Mouse (Mus musculus) gastrocnemius, postnatal 14 days (tissue): ENCODE data around the gene BC052040. TPM values are rescaled to one million over a fixed set of nuclear protein-coding genes. Genes with fewer than 3 reads are reported as not detected.

Experiments used
- DNase-seq: peaks from one replicate; pipeline ENCODE4 v3.0.0; 2021; ENCODE audit warnings: mixed read lengths
- intact Hi-C: fragments of 180-260 bp; cut with DNase I; formaldehyde crosslinking; loops from one replicate; pipeline ENCODE4 v1.15.1; 2025; ENCODE audit warnings: low total_unique reads
- total RNA-seq, 2 experiments: library from RNA; stranded (reverse); gene quantifications; 2 replicates each; pipeline ENCODE4 v1.2.3; 2021

Gene BC052040
- total RNA-seq, 2 experiments from 2014 or later, result 1.1 to 1.4 TPM

DNA sequence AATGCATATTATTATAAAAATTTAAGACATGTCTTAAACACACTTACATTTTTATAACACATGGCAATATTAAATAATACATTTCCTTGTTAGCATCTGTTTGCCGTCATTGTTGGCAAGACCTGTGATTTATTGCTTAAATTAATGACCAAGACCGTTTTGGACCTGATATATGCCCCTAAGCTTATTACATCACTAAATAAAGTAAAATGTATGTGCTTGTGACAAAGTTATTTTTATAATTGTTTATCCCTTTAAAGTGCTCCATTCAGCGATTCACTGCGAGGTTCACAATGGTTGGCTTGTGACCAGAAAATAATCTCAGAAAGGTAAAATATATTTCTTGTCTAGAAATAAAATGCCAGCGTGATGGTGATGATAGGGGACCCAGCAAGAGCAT, 16.8 kb downstream of the BC052040 start:
- intact Hi-C loops, result no loop called here

DNA sequence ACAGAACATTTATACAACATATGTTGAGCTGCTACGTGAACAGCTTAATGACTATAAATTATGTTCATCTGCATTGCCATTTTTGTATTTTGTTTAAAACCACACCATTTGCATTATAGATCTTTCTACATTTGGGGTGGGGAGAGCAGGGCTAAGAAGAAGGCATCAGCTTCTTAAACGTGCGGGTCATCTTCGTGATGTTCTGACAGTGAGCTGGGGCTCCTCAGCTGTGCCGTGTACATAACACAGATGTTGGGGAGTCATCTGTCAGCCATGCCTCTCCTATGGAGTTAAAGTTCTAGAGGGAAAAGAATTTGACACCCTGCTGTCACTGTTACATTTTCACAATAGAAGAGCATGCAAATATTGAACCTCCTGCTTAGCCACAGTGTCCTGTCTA, 19.2 kb downstream of the BC052040 start:
- intact Hi-C loops, result no loop called here
- DNase-seq, result no peak

More for the DNA sequence above, 16.8 kb downstream of the BC052040 start:
- no peak for DNase-seq

DNA sequence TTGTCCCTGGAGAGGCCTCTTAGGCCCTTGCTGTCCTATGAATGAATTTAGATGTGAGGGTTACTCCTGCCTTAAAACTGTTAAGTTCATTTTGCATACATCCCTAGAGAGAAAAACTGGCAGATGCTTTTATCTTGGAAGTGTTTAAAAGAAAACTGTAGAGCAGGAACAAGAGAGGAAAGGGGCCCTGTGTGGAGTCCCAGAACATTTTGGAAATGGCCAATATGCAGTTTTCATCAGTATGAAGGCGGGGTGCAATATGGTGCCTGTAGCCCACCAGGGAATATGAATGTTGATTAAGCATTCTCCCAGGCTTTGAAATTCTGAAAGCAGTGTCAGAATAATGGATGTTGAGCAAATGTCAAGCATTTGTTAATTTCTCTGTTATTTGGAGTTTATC, 19.8 kb downstream of the BC052040 start:
- DNase-seq, result no peak
- intact Hi-C loops, result no loop called here

DNA sequence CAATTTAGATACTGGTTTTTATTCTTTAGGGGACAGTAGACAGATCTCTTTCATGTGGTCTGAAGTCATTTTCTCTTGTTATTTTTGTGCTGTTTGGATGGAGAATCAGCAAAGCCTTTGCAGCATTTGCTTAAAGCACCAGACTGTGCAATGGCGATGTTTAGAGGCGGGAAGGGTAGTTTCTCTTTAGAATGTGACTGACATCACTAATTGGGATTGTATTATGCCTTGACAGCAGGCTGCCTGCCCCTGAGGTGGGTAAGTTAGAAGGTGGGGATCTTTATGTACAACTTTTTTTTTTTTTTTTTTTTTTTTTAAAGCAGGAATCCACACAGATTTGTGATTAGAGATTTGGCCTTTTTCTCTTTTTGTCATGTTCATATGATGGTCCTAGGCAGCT, 20.6 kb downstream of the BC052040 start:
- no peak for DNase-seq
- intact Hi-C loops, result no loop called here

DNA sequence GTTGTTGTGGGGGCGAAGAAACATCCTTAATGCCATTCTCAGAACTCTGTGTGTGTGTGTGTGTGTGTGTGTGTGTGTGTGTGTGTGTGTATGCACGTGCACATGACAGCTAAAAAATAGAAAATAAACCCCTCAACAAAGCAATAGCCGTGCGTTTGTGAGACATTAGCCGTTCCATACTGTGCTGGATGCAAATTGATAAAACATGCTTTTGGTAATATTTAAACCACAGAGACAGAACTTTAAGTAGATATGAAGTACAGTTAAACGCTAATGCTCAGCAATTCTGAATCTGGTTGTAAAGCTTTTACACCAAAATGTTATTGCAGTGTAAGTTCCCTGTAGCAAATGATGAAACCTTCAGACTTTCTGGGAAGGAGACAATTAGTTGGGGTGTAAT, 22.6 kb downstream of the BC052040 start:
- intact Hi-C loops, result no loop called here
- no peak for DNase-seq

DNA sequence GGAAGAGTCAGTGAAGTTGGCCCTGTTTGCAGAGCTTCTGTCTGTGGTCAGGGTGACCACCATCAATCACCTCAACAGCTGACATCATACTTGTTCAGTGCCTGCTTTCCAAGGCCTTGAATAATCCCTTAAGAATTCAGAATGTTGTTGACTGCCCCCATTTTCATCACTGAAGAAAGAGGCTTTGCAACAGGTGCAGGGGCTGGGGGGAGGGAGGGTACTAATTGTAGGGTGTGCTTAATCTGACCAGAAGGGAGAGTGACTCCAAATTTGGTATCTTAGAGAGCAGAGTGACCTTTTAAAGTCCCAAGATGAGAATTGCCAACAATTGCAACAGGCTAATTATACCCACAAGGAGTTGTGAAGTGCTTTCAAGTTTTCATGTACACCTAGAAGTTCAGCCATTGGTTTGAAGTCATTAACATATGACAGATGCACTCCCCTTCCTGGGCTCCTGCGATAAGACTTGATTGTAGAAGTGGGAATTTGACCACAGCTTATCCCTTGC, 24.4 kb downstream of the BC052040 start:
- intact Hi-C loops, result no loop called here
- DNase-seq, result peak; percentile 6

DNA sequence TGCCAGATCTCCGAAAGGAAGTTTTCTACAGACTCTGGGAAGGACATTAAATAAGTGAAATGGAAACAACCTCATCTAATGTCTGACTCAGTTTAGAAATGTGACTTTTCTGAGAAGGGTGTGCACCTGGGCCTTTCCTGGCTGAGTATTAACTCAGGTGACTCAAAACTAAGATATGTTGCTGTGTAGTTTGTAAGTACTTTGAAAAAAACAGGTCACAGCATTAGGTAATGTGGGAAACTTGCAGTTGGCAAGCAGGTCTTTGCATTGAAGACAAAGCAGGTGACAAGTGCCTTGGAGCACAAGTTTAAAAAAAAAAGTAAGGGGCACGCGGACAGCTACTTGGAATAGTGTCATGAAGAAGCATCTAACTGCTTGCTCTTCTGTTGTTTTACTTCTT, 27.5 kb downstream of the BC052040 start:
- DNase-seq, result no peak
- intact Hi-C loops, result no loop called here

DNA sequence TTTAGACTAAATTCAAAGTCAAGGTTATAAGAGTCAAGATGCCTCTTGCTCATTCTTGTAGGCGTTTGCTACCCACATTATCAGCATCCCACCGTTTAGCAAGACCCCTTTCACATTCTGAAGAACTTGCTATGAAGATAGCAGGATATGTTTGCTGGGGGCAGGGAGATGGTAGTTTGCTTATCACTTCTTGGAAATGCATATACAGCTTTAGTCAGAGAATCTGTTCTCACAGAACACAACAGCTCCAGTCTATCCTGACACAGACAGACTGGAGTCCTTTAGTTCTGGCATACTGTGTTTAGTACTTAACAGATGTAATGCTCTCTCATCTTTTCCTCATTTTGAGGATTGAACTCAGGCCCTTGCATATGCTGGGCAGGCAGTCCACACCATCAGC, 28.6 kb downstream of the BC052040 start:
- no peak for DNase-seq
- intact Hi-C loops, result no loop called here

DNA sequence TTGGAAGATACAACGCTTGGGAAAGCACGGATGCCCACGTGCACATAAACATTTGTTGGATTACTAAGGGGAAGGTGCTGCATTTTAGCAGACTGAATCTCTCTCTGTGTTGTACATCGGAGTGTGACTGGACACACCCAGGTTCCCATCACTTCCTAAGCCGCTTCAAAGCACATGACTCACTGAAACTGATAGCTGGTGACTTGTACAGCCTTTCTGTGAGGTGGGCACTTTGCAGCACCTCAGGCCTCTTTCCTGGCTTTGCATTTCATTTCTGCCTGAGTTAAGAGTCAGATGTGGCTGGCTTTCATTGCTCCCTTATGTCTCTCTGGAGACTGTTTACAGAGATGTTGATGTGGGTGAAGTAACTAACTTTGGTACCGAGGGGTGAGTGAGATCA, 29.0 kb downstream of the BC052040 start:
- DNase-seq, result no peak
- intact Hi-C loops, result no loop called here

DNA sequence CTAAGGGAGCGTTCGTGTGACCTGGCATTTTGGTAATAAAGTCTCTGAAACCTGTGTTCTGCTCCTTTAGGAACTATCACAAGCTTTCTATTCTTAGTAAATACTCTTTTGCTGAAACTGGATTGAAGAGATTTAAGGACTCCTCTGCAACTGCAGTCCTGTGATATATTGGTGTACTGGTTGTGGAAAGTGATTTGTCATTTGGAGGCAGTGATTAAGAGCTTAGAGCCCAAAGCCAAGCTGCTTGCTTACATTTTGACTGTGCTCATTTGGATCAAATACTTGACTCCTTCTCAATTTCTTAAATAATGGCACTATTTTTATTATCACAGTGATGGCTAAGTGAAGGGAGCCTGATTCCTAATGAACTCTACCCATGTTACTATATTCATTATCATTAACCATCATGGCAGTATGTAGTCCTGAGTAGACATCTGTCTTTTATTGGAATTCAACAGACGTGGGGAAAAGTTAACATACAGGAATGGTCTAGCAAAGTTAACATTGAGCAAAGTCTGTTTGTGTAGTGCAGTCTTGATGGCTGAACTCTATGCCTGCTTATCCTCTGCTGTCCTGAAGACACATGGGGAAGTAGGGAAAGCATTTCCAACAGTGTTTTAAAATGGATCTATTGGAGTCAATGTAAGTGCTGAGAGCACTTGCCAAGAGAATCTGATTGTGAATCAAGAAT, 32.5 kb downstream of the BC052040 start:
- DNase-seq, result no peak
- intact Hi-C loops, result no loop called here

DNA sequence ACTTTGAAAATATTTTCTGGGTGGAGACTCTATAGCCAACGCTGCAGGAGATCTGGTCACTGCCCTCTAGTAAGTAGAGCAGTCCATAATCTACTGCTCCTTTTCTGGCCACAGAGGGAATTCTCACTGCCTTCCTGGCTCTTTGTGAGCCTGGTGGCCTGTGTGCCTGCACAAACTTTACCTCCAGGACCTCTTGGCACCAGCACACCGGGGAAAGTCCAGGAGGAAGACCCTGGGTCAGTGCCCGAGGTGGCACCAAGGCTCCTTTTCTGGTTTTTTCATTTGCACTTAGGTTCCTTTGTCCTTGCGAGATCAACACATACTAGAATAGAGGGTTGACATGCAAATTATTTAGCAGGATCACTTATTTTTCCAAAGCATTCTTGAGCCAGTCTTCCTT, 47.0 kb downstream of the BC052040 start:
- intact Hi-C loops, result no loop called here
- DNase-seq, result no peak

DNA sequence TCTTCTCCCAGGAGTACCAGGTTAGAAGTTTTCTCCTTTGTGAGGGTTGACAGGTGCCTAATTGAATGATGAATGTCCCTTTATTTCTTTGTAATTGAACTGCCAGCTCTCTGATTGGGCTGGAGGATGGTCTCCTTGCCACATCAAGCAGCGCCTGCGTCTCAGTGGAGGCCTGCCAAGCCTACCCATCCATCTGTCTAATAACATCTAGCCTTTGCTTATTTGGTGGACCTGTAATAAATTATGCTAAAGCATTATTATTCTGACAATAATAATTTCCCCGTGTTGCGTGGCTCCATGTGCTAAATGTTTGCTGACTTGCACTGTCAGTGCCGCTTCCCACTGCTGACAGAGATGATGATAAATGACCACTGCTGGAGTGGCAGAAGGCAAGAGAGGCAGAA, 49.5 kb downstream of the BC052040 start:
- no peak for DNase-seq
- intact Hi-C loops, result no loop called here

DNA sequence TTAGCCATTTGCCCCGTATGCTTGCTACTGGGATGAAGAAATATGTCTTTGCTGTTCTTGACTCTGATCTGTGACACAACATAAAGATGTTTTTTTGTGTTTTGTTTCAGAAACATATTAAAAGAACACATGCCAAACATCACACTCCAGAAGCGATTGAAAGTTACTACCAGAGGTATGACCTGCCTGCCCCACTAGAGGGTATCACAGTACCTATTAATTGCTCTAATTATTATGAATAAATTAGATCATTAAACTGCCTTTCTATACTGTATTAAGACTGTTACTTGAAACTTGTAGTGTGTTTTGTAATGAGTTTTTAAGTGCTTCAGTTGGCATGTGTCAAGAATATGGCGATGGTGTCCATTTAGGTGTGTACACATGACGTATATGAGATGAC, 50.3 kb downstream of the BC052040 start:
- intact Hi-C loops, result no loop called here
- no peak for DNase-seq

DNA sequence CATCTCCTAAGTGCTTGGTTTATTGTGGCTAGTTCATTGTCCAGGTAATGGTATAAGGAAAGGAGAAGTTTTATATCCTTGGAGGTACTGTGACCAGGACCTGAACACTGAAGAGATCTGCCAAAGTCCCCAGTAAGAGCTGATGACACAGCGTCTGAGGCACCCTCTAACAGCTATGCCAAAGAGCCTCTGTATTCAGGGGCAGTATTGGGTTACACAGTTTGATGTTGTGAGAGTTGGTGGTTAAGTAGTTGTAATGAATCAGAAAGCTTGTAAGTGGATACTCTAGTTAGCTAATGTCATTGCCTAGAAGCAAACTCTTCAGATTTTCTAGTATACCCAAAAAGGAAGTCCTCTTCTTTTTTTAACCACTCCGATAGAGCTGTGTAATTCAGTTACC, 68.7 kb downstream of the BC052040 start:
- intact Hi-C loops, result no loop called here
- no peak for DNase-seq

DNA sequence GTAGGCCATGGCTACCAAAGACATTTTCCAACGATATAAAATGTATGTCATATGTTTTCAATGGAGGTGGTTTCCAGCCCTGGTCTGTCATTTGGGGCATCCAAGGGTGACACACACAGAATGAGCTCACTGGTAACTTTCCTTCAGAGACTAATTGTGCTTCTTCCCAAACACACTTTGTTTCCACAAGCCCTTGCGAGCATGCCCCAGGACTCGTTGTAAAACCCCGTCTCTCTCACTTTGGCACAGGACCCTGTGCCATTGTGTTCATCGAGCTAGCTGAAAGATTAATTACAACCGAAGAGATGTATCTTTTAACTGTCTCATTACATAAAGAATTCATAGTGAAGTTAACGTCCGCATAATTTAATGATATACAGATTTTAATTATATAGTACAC, 78.2 kb downstream of the BC052040 start:
- intact Hi-C loops, result no loop called here
- DNase-seq, result no peak

DNA sequence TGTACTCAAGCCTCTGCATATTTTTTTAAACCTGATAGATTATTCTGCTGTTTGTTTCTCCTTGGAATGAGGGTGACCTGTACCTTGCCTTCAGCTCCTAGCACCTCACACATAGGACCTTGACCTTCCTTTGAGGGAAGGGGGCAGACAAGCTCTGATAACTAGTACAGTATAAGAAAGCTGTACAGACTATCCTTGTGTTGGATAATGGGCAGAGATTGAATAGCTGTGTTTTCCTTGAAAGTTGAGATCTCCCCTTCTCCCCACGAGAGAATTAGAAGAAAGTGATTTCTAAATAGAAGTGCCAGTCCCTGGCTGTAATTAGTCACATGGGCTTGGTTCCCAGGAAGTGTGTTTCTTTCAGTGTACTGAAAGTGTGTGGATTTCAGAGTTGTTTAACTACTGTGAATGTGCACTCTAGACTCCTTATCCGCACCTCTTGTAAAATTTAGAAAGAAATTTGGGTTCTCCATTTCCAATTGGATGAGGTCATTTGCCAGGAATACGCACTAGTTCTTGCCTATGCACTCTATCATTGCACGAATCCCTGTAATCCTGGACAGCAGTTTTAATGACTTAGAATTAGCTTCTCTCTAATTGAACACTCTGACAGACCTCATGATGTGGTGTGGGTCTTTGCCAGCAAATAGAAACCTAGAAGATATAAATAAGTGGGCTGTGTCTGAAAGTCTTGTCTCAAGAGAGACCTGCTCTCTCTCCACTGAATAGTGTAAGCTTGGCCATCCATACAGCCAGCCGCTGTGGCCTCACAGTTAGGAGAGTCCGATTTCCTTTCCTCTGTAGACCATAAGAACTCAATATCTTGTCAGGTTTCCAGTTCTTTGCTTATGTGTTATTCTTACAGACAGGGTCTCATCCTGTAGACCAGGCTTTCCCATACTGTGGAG, 79.0 kb downstream of the BC052040 start:
- intact Hi-C loops, result no loop called here
- DNase-seq, result no peak

DNA sequence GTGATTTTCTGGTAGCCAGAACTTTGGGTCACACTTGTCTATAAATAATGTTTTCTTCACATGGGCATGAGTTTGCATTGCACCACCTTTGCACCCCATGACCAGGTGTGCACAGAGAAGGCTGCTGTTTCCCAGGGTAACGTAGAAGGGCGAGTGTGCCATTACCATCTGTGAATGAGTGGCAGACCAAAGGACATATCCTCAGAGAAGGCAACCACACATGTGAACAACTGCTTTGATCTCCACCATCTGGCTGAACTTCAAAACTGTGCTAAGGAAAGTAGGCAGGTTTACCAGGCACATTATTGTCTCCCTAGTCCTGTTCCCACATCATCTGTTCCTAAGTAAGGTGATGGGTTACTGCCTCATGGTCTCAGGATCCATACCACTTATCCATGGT, 86.0 kb downstream of the BC052040 start:
- intact Hi-C loops, result no loop called here
- no peak for DNase-seq

DNA sequence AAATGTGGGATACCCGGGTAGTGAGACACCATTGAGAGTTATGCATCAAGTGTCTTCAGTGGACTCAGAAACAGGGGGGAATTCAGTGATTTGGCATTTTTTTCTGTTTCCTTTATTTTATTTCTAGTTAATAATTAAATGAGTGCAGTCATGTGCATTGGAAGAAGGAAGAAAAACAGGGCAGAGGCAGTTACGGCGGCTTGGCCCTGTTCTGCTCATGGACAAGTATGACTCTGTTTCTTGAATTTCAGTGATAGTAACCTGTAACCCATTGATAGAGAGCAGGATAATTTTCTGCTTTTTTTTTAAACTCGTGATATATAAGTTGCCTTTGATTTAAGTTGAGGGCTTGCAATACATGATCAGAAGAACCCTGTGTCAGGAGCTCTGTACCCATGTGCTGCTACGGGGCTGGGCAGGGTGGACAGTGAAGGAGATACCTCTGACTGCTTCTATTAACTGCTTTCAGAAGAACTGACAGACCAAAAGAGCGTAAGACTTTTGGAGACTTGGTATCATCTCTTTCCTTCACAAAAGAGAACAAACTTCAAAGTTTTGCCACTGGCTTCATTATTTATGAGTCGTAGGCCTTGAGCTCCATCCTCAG, 91.6 kb downstream of the BC052040 start:
- no peak for DNase-seq
- intact Hi-C loops, result no loop called here

DNA sequence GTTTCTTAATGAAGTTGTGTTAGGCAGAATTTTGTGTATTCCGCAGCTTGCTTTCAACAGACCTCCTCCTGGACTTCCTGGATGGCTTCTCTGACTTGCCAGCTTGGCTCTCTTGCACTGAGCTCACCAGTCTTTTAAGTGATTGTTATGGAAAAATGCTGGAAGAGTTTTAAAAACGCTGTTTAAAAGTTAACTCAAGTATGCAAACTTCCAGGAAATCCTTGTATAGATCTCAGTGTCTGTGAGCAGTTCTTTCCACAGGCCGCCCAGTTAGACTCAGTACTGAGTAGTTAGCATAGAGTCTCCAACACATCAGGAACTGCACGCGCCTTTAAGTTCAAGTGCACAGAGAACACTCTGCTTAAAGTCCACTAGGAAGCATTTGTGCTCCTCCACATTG, 97.3 kb downstream of the BC052040 start:
- no peak for DNase-seq
- intact Hi-C loops, result no loop called here

DNA sequence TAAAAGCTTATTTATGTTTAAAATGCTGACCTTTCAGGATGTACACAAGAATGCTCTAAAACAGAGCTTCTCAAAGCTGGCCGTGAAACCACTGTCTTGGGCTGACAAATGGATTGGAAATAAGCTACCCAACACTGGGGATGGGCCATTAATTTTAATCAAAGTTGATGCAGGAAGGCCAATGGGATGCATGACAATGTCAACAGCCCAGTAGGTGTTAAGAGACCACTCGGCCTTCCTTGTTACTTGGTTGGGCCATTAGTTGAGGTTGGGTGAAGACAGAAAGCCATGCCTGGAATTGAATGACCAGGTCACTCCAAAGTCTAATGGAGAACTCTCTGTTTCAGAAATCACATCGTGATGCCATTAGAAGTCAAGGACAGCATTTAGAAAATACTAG, 103.7 kb downstream of the BC052040 start:
- intact Hi-C loops, result no loop called here
- DNase-seq, result no peak

DNA sequence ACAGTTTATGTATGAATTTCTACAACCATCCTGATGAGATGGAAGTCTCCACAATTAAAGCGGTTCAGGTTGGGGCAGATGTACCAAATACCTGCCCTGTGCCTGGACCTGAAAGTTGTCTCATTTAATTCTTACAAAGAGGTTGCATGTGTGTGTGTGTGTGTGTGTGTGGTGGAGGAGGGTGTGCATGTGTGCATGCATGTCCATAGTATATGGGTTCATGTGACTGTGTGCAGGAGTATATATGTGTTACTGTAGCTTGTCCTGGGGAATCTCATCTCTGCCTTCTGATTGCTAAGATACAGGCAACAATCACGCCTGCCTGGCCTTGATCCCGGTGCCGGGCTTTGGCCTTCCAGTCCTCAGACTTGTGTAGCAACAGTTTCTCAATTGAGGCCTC, 106.1 kb downstream of the BC052040 start:
- no peak for DNase-seq
- intact Hi-C loops, result no loop called here
